Mouse (Mus musculus) adrenal gland, postnatal 4 days (tissue): ENCODE data around the gene Slc38a8. TPM values are rescaled to one million over a fixed set of nuclear protein-coding genes. Genes with fewer than 3 reads are reported as not detected.

ENCODE experiments used
- DNase-seq, 2 experiments: peaks; one replicate each; pipeline ENCODE4 v3.0.0; 2021 to 2022; ENCODE audit warnings: low spot score in 2 of 2, mixed read lengths in 2 of 2
- total RNA-seq, 2 experiments: library from RNA; stranded (reverse); gene quantifications; 2 replicates each; pipeline ENCODE4 v1.2.3; 2021

Slc38a8 gene
- total RNA-seq, 2 experiments from 2014 or later: 0.39 TPM; not detected in 1

DNA sequence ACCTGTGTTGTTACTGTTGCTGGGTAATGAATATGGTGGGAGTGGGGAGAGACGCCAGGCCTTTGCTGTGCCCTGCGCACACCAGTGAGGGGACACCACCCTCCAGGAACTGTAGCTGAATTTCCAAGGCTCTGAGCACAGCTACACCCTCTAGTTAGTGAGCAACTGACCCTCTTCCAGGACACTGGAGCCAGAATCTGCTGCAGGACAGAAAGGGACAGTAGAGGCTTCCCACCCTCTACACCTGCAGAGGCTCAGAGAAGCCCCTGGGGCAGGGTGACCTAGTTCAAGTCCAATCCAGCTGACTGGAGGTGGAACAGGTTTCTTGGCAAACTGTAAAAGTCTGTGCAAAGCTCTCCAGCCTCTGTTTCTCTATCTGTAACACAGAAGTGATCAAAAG lies 62.1 kb downstream of the Slc38a8 start:
- DNase-seq: no peak

DNA sequence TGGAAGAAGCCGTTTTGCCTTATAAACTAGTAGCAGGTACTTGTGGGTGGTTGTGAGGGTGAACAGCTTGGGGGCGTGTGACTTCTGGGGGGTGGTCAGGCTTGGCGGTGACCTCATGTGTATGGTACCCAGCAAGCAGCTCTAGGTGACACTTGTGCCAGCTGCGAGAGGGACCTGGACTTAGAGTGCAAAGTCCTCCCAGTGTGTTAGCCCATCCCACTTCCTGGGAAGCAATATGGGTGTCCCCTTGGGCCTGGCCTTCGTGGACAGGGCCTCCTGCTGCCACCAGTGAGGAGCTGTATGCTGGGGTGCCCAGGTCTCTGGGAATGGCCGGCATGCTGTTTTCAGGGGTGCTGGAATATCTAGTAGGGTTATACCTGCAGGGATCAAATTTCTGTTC lies 62.6 kb downstream of the Slc38a8 start:
- DNase-seq: no peak

DNA sequence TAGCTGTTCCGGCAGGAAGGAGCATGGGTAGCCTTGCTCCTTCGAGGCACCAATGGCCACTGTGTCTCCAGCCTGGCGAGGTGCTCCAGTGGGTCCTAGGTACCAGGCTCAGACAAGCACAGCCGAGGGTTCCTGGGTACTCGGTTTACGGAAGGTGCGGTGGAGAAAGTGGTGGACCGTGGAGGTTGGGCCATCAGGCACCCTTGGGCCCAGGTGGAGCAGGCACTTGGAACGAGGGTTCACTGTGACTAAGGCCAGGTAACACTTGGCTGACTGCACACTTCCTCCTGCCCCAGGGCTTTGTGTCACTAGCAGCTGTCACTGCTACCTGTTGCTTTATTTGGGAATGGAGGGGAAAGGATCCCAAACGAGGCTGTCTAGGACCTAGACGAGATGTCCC lies 64.0 kb downstream of the Slc38a8 start:
- DNase-seq: no peak

DNA sequence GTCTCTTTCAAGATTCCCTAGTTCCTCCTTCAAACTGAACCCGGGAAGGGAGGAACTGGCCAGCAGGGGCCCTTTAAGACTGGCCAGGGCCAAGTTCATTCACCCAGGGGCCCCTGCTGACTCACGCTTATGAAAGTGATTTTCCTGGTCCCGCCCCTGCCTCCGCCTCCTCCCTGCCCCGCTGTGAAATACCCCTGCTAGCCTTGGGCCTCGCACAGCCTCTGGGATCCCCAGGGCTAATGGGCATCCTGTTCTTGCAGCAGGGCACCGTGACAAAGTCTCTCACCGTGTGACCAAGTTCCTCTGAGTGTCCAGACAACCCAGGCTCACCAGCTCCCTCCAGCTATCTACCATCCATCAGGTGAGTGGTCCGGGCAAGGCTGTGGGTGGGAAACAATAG lies 64.6 kb downstream of the Slc38a8 start:
- DNase-seq: peak; percentile 64 to 80

DNA sequence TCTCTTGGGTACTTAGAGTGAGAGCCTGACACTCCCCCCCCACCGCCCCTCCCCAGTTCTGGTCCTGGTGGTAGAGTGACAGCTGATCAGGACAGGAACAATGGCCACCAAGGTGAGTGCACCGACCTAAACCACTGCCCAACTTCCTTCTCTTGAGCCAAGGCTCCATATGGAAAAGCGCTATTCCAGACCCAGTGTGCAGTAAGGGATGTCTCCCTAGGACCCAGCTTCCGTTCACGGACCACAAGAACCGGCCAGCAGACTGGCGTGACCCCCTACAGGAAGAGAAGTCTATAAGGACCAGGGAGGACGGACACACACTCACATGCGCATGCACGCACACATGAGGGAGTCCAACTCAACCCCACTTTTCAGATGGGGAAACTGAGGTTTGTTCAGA lies 65.2 kb downstream of the Slc38a8 start:
- DNase-seq: no peak

DNA sequence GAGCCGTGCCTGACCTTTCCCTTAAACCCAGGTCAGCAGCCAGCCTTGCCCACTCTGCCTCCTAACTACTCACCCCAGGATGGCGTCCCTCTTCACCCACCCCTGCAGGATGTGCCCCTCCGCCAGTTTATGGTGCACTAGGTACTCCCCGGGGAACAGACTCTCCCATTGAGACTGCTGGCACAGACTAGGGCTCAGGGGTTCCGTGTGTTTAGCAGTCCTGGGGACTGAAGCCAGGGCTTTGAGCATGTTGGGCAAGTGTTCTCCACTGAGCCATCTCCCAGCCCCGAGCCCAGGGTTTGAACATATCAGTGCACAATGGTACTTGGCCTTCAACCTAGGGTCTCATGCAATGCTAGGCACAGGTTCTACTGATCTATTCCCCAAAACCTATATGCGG lies 66.0 kb downstream of the Slc38a8 start:
- DNase-seq: no peak

DNA sequence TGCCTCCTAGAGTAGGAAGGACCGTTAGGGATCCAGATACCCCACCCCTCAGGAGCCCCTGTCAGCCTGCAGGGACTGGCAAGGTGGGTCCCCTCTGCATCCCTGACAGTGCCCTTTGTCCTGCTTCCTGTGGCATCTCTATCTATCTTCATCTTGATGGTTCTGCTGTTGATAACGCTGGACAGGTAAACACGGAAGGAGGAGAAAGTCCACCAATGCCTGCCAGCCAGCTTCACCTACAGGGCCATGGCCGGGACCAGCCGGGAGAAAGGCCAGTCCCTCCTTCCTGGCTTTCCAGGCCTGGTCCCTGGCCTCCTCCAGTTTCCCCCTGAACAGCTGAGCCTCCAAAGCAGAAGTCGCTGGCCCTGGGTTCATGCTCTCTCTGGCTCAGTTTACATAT lies 66.9 kb downstream of the Slc38a8 start:
- no peak for DNase-seq

DNA sequence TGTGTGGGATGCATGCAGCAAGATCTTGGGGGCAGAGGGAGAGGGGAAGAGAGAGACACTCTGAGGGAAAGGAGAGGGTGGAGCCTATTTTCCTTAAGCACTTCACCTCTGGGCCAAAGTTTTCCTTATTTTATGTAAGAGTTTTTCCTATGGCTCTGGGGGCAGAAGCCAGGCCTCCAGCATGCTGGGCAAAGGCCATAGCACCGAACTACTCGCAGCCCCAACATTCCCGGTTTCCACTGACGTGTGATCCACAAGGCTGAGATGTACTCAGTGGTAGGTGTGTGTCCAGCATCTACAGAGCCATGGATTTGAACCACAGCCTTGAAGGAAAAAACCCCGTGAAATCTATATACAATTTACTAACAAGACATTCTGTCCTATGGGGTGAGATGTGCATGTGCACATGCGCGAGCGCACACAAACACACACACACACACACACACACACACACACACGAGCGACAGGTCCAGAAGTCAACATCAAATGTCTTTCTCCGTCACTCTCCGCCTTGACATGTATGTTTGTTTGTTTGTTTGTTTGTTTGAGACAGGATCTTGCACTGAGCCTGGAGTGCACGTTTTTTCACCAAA lies 67.8 kb downstream of the Slc38a8 start, which contains the start of gene Osgin1:
TSS of gene Osgin1 (plus strand) at position 543 of the 593 bp plus-strand sequence.
- DNase-seq: no peak

DNA sequence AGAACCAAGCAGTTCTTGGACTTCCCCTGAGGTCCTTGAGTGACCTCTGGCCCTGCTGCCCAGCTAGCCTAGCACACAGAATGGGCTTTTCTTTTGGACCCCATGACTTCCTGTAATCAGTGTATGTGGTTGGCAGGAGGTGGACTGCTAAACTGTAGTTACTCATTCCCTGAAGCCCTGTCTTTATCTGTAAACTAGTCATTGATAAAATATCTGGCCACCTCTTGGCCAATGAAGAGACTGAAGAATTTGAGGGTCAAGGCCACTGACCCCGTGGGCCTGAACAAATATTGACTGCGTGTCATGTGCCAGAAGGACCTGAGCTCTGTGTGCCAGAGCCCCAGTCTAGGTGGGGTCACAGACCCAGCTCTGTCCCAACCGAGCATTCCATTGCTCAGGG lies 69.1 kb downstream of the Slc38a8 start:
- DNase-seq: no peak

DNA sequence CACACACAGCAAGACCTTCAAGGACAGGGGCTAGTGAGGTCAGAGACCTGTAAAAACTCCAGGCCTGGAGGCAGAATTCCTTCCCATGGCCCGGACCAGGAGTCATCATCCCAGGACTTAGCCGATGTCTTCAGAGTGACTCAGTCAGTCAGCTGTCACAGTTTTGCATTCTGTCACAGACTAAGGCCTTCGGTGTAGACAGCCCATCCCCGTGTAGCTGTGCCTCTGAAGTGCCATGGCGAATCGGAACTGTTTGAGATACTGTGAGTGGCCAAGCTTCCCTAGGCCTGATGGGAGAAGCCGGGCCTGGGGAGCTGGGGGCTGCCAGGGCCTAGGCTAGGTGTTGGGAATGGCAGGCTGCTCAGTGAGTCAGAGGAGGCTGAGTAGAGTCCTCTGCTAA lies 70.8 kb downstream of the Slc38a8 start:
- DNase-seq: no peak

DNA sequence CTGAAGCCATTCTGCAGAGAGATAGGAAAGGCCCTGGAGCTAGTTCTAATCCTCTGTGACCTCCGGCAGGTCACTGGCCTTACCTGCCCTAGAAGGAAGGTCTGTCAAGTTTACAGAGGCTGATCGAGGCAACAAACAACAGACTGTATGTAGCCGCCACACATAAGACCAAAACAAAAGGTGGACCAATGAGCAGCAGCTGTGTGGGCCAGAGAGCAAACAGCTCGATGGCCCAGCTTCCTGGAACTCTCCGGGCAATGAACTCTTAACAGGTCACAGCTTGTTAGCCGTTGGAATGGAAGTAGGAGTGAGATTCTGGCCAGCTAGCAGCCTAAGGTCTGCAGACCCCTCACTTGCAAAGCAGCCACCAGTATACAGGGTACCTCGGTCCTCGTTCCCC lies 71.2 kb downstream of the Slc38a8 start:
- DNase-seq: no peak

Other genes with a start within 250 kb of the Slc38a8 start
- 100 to 1,000 TPM; 184 to 185 TPM for gene Hsbp1, start 157.2 kb downstream of the Slc38a8 start, total RNA-seq
- gene Mlycd, start 106.8 kb downstream of the Slc38a8 start, total RNA-seq: 10 to 100 TPM; 33.7 to 39.1 TPM
- gene Osgin1, start 67.6 kb downstream of the Slc38a8 start, total RNA-seq: 10 to 100 TPM; 46.6 to 90.7 TPM
- 10 to 100 TPM; 19.4 to 20.8 TPM for gene Necab2, start 55.0 kb downstream of the Slc38a8 start, total RNA-seq
- gene Mbtps1, start 57.0 kb upstream of the Slc38a8 start, total RNA-seq: 100 to 1,000 TPM; 156 to 163 TPM
- 10 to 100 TPM; 42.5 to 44.5 TPM for gene Hsdl1, start 73.5 kb upstream of the Slc38a8 start, total RNA-seq
- under 1 TPM in 1 of 2 experiments, not detected in 1; 0.17 TPM for gene Dnaaf1, start 73.5 kb upstream of the Slc38a8 start, total RNA-seq
- gene Taf1c, start 103.5 kb upstream of the Slc38a8 start, total RNA-seq: 10 to 100 TPM; 19.5 to 23.6 TPM
- not detected for gene Adad2, start 111.0 kb upstream of the Slc38a8 start, total RNA-seq
- gene Kcng4, start 134.0 kb upstream of the Slc38a8 start, total RNA-seq: under 1 TPM; 0.59 to 0.81 TPM
- 10 to 100 TPM; 19.7 to 26.9 TPM for gene Wfdc1, start 164.7 kb upstream of the Slc38a8 start, total RNA-seq
- gene Atp2c2, start 198.3 kb upstream of the Slc38a8 start, total RNA-seq: under 1 TPM; 0.42 to 0.48 TPM